Mouse (Mus musculus): ENCODE measurements around the gene Ntn1. TPM values are rescaled to one million over a fixed set of nuclear protein-coding genes. Genes with fewer than 3 reads are reported as not detected.
A peak's percentile ranks its signal among the peaks of the same experiment; 100 is the strongest.

Gene Ntn1
- polyA plus RNA-seq, 1 experiment from 2014 or later, result 14.8 TPM

- Histone ChIP-seq H3K9ac (no peak overlapping the region), H3K27ac (no peak overlapping the region), H3K27me3 (no peaks in the 10 kb centered on the region), H3K4me3 (no peak overlapping the region), H3K9me3 (no peaks in the 10 kb centered on the region), H3K4me2 (replicated peaks) (no peak overlapping the region), H3K4me1 (peaks cover 3% of the 10 kb centered on the region; the same call in 1 of the 2 replicates), H3K36me3 (no peaks in the 10 kb centered on the region)
- ATAC-seq (ENCODE audit: insufficient number of reproducible peaks, insufficient read depth, low FRiP score, low TSS enrichment), result no peak
- WGBS, result 73% methylated on average over 4 of the region's 4 CpGs
Measured at GRCm38 (mm10) chr11:68258498-68258897, 142.1 kb downstream of the Ntn1 start.

DNA sequence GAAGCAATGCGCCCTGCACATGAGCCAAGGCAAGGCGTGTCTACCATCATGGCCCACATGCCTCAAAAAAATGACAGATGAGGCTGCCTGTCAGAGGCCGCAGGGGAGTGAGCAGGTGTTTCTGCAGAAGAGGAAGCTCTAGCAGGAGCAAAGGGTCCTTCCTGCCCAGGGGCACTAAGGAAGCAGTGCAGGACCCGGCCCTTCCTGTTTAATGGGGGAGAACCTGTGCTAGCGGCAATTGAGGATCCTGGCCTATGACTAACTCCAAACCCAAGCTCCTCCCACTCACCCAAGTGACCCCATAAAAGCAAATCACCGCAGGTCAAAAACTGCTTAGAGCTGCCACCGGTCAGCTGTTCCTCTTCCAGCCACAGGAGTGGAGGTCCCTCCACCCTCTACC, 147.1 kb downstream of the Ntn1 start:
- H3K36me3 ChIP-seq, result no peaks in the 10 kb centered on the region
- no peaks in the 10 kb centered on the region for H3K9me3 ChIP-seq
- H3K27me3 ChIP-seq, result no peaks in the 10 kb centered on the region
- H3K4me3 ChIP-seq, result no peak overlapping the region
- no peak overlapping the region for H3K9ac ChIP-seq
- 82% methylated on average over 7 of the region's 7 CpGs for WGBS
- ATAC-seq (ENCODE audit: insufficient number of reproducible peaks, insufficient read depth, low FRiP score, low TSS enrichment), result no peak
- H3K4me1 ChIP-seq, result no peaks in the 10 kb centered on the region
- no peak overlapping the region for H3K4me2 ChIP-seq (replicated peaks)
- H3K27ac ChIP-seq, result no peak overlapping the region

DNA sequence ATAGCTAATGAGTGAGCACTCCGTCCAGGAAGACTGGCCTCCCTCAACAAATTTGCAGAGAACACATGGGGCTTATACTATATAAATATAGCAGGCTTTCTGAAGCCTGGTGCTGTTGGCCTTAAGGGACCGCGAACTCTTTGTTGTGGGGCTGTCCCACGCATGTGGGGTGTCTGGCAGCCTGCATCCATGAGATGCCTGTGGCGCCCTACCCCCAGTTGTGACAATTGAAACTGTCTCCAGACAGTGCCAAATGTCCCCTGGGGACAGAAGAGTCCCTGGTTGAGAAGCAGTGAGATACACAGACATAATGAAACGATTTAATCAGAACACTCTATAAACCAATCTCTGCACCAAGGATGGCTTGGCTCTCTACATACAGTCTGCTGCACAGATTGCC, 150.5 kb downstream of the Ntn1 start:
- H3K9ac ChIP-seq, result no peak overlapping the region
- H3K9me3 ChIP-seq, result no peaks in the 10 kb centered on the region
- 74% methylated on average over 6 of the region's 6 CpGs for WGBS
- no peaks in the 10 kb centered on the region for H3K4me1 ChIP-seq
- no peaks in the 10 kb centered on the region for H3K36me3 ChIP-seq
- no peak overlapping the region for H3K27ac ChIP-seq
- no peak overlapping the region for H3K4me2 ChIP-seq (replicated peaks)
- no peak for ATAC-seq (ENCODE audit: insufficient number of reproducible peaks, insufficient read depth, low FRiP score, low TSS enrichment)
- no peak overlapping the region for H3K4me3 ChIP-seq
- no peaks in the 10 kb centered on the region for H3K27me3 ChIP-seq

DNA sequence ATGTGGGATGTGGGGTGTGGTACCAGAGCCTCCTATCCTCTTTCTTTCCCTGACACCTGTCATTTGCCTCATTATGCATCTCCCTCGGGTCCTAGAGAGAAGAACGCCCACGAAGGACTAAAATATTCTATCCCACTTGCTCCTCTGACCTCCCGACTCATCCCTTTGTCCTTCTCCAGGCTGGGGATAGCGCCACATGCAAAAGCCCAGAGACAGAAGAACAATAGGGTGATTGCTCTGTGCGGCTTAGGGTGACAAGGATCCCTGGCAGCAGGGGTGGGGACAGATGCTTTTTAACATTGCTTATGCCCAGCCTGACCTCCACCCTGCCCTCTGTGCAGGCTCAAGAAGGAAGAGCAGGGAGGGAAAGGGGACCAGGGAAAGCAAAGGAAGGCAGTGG, 152.7 kb downstream of the Ntn1 start:
- no peak for ATAC-seq (ENCODE audit: insufficient number of reproducible peaks, insufficient read depth, low FRiP score, low TSS enrichment)
- H3K4me2 ChIP-seq (replicated peaks), result no peak overlapping the region
- no peaks in the 10 kb centered on the region for H3K9me3 ChIP-seq
- no peaks in the 10 kb centered on the region for H3K27me3 ChIP-seq
- no peaks in the 10 kb centered on the region for H3K36me3 ChIP-seq
- H3K9ac ChIP-seq, result no peak overlapping the region
- no peak overlapping the region for H3K27ac ChIP-seq
- WGBS, result 37% methylated on average over 6 of the region's 6 CpGs
- no peaks in the 10 kb centered on the region for H3K4me1 ChIP-seq
- no peak overlapping the region for H3K4me3 ChIP-seq

DNA sequence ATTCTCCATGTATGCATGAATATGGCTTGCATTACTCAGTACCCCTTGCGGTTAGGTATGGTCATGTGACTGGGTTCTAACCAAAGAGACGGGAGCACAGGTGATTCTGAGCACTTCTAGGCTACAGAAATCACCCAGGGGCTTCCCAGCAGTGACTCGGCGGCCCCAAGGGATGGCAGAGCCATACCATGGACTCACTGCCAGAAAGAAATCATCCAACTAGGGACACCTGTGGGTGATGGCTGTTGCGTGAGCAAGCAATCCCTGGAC, 155.7 kb downstream of the Ntn1 start:
- 0 out of 2 replicates have a peak, but pooled peaks cover under 1% of the 10 kb centered on the region for H3K4me1 ChIP-seq
- no peaks in the 10 kb centered on the region for H3K27me3 ChIP-seq
- H3K27ac ChIP-seq, result no peak overlapping the region
- H3K9ac ChIP-seq, result no peak overlapping the region
- 85% methylated on average over 5 of the region's 5 CpGs for WGBS
- no peaks in the 10 kb centered on the region for H3K36me3 ChIP-seq
- no peaks in the 10 kb centered on the region for H3K9me3 ChIP-seq
- H3K4me3 ChIP-seq, result no peak overlapping the region
- no peak for ATAC-seq (ENCODE audit: insufficient number of reproducible peaks, insufficient read depth, low FRiP score, low TSS enrichment)
- H3K4me2 ChIP-seq (replicated peaks), result no peak overlapping the region

DNA sequence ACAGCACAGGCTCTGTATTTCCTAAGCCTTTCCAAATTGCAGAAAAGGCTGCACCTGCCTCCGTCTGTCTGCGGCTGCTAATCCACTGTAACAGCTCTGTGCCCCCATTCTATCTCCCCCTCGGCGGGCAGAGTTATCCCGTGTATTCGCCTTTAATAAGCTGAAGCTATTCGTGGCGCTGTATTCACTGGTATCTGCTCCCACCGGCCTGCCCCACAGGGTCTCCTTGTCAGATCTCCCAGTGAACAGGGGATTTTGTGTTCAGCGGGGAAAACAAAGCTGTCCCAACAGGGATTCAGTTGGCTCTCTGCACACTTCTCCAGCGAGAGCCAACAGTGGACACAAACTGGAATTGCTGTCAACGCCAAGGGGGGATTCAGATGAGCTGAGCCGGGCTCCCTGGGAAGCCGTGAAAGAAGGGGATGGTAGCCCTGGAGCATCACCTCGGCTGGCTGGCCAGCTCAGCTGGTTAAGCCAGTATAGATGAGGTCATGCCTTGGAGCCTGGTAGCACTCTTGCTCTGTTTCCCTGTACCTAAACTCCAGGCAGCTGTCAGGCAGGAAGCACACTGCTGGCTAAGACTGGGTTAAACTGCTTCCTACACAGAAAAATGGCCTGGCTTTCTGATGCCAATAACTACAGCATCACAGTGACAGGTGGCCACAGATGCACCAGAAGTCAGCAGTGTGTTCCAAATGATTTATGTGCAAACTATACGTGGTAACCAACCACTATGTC, 156.2 kb downstream of the Ntn1 start:
- ATAC-seq (ENCODE audit: insufficient number of reproducible peaks, insufficient read depth, low FRiP score, low TSS enrichment), result no peak
- Histone ChIP-seq H3K27me3 (no peaks in the 10 kb centered on the region), H3K4me2 (replicated peaks) (no peak overlapping the region), H3K9me3 (no peaks in the 10 kb centered on the region), H3K27ac (0 out of 2 replicates have a peak overlapping the region, but pooled peaks have one; percentile 36), H3K4me1 (0 out of 2 replicates have a peak, but pooled peaks cover 4% of the 10 kb centered on the region), H3K4me3 (no peak overlapping the region), H3K36me3 (no peaks in the 10 kb centered on the region), H3K9ac (no peak overlapping the region)
- 67% methylated on average over 16 of the region's 16 CpGs for WGBS

- Histone ChIP-seq H3K9me3 (no peaks in the 10 kb centered on the region), H3K36me3 (no peaks in the 10 kb centered on the region), H3K4me2 (replicated peaks) (no peak overlapping the region), H3K4me3 (no peak overlapping the region), H3K27me3 (no peaks in the 10 kb centered on the region), H3K9ac (no peak overlapping the region), H3K27ac (no peak overlapping the region), H3K4me1 (0 out of 2 replicates have a peak, but pooled peaks cover 4% of the 10 kb centered on the region)
- WGBS, result 36% methylated on average over 5 of the region's 5 CpGs
- ATAC-seq (ENCODE audit: insufficient number of reproducible peaks, insufficient read depth, low FRiP score, low TSS enrichment), result no peak
Measured at GRCm38 (mm10) chr11:68239756-68240155, 160.9 kb downstream of the Ntn1 start.

GRCm38 (mm10) chr11:68233469-68233965, 167.1 kb downstream of the Ntn1 start:
- ATAC-seq (ENCODE audit: insufficient number of reproducible peaks, insufficient read depth, low FRiP score, low TSS enrichment), result no peak
- Histone ChIP-seq H3K27ac (no peak overlapping the region; the same call in 1 of the 2 replicates), H3K4me2 (replicated peaks) (no peak overlapping the region), H3K9me3 (0 out of 2 replicates have a peak, but pooled peaks cover 3% of the 10 kb centered on the region), H3K4me3 (no peak overlapping the region), H3K36me3 (no peaks in the 10 kb centered on the region), H3K9ac (no peak overlapping the region), H3K4me1 (peaks cover 12% of the 10 kb centered on the region; the same call in 1 of the 2 replicates), H3K27me3 (no peaks in the 10 kb centered on the region)
- WGBS, result 89% methylated on average over 9 of the region's 9 CpGs

DNA sequence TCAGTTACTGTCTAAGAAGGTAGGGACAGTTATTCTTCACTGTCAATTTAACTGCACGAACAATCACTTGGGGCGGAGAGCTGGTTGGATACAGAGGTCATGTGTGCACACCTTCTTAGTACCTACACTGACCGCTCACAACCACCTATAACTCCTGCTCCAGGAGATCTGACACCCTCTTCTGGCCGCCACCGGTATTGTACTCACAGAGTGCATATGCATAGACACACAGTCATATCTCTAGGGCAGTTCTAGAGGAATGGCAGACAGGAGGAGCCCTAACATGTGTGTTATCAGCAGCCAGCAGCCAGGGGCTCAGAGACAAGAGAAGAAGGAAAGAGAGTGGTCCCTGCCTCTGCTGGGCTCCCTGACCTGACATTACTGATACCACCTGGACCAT, 169.1 kb downstream of the Ntn1 start:
- no peak overlapping the region for H3K4me3 ChIP-seq
- H3K36me3 ChIP-seq, result no peaks in the 10 kb centered on the region
- H3K4me1 ChIP-seq, result peaks cover 15% of the 10 kb centered on the region; the same call in 1 of the 2 replicates
- 0 out of 2 replicates have a peak, but pooled peaks cover 3% of the 10 kb centered on the region for H3K9me3 ChIP-seq
- H3K4me2 ChIP-seq (replicated peaks), result no peak overlapping the region
- no peak overlapping the region for H3K27ac ChIP-seq
- 92% methylated on average over 5 of the region's 5 CpGs for WGBS
- no peaks in the 10 kb centered on the region for H3K27me3 ChIP-seq
- H3K9ac ChIP-seq, result no peak overlapping the region
- no peak for ATAC-seq (ENCODE audit: insufficient number of reproducible peaks, insufficient read depth, low FRiP score, low TSS enrichment)

- no peaks in the 10 kb centered on the region for H3K27me3 ChIP-seq
- peak overlapping the region; percentile 83 for H3K27ac ChIP-seq
- whole genome bisulfite sequencing, result 30% methylated on average over 18 of the region's 18 CpGs
Measured at GRCm38 (mm10) chr11:68228941-68229665, 171.5 kb downstream of the Ntn1 start.

DNA sequence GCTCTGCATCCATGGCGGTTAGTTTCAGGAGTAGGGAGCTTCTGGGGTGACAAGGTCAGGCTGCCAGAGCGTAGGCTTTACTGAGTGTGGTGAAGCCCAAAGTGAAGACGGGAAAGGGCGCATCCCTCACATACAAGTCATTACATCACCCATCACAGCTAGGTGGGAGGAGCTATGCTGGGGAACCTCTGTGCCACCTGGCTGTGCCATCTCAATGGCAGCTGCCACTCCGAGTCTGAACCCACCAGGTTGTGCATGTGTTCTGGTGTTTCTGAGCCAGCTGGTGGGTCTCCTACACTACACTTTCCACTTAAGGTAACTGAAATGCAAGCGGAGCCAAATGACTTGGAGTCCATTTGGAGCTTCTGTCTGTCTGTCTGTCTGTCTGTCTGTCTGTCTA, 172.8 kb downstream of the Ntn1 start:
- Histone ChIP-seq H3K36me3 (no peaks in the 10 kb centered on the region), H3K4me2 (replicated peaks) (no peak overlapping the region), H3K27me3 (no peaks in the 10 kb centered on the region), H3K27ac (no peak overlapping the region), H3K4me3 (no peak overlapping the region), H3K9me3 (no peaks in the 10 kb centered on the region), H3K4me1 (peaks cover 15% of the 10 kb centered on the region; the same call in 1 of the 2 replicates), H3K9ac (no peak overlapping the region)
- no peak for ATAC-seq (ENCODE audit: insufficient number of reproducible peaks, insufficient read depth, low FRiP score, low TSS enrichment)
- WGBS, result 94% methylated on average over 6 of the region's 6 CpGs

More at GRCm38 (mm10) chr11:68228941-68229665, 171.5 kb downstream of the Ntn1 start:
- Histone ChIP-seq H3K4me1 (peaks cover 15% of the 10 kb centered on the region; the same call in 1 of the 2 replicates), H3K9ac (no peak overlapping the region), H3K4me3 (no peak overlapping the region), H3K4me2 (replicated peaks) (no peak overlapping the region), H3K9me3 (0 out of 2 replicates have a peak, but pooled peaks cover 3% of the 10 kb centered on the region), H3K36me3 (no peaks in the 10 kb centered on the region)
- ATAC-seq (ENCODE audit: insufficient number of reproducible peaks, insufficient read depth, low FRiP score, low TSS enrichment), result no peak

GRCm38 (mm10) chr11:68226654-68227057, 174.0 kb downstream of the Ntn1 start:
- Histone ChIP-seq H3K4me3 (no peak overlapping the region), H3K36me3 (no peaks in the 10 kb centered on the region), H3K4me1 (peaks cover 15% of the 10 kb centered on the region; the same call in 1 of the 2 replicates), H3K9me3 (no peaks in the 10 kb centered on the region), H3K9ac (no peak overlapping the region), H3K27me3 (no peaks in the 10 kb centered on the region), H3K4me2 (replicated peaks) (no peak overlapping the region), H3K27ac (no peak overlapping the region)
- 54% methylated on average over 5 of the region's 5 CpGs for WGBS
- no peak for ATAC-seq (ENCODE audit: insufficient number of reproducible peaks, insufficient read depth, low FRiP score, low TSS enrichment)
